Mouse (Mus musculus) urinary bladder, adult 18-20 months (tissue): ENCODE measurements around the gene Plek.

Experiments used
- DNase-seq, 2 experiments: peaks; one replicate each; pipeline ENCODE4 v3.0.0; 2022; ENCODE audit warnings: low spot score in 2 of 2, mixed read lengths in 2 of 2

Plek gene

DNA sequence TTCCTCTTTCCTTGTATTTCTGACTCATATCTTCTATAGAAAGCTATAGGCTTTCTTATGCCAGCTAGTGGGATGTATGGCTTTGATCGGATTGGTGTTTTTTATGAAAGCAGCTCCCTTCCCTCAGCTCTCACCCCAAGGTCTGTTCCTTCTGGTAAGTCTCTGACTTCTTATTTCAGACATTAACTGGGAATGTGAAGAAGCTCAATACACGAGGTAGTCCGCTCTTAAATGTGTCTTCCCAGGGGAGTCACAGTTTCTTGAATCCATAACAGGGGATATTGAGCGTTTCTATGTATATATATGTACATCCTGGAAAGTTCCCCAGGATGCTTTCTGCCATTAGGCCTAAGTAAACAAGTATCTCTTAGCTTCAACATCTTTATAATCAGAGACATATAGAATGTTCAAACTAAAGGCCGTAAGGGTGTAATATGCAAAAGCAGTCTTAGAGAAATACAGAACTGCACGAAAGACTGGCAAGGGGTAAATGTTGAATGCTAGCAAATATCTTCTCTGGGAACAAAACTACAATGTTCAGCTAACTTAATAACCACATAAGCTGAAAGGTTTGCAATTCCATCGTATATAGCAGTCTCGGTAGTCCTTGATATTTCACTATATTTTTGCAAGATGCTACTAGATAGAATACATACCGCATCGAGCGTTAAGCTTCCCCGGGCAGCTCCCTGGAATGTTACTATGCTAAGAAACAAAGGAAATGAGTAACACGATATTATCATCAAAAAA, 101.8 kb downstream of the Plek start:
- DNase-seq, result no peak

GRCm38 (mm10) chr11:16948756-16949155, 103.4 kb downstream of the Plek start:
- DNase-seq, result no peak

- DNase-seq, result no peak
These were observed 109.2 kb downstream of the Plek start for GRCm38 (mm10) chr11:16943016-16943415.

- no peak for DNase-seq
These were observed 110.2 kb downstream of the Plek start for GRCm38 (mm10) chr11:16941973-16942452.

DNA sequence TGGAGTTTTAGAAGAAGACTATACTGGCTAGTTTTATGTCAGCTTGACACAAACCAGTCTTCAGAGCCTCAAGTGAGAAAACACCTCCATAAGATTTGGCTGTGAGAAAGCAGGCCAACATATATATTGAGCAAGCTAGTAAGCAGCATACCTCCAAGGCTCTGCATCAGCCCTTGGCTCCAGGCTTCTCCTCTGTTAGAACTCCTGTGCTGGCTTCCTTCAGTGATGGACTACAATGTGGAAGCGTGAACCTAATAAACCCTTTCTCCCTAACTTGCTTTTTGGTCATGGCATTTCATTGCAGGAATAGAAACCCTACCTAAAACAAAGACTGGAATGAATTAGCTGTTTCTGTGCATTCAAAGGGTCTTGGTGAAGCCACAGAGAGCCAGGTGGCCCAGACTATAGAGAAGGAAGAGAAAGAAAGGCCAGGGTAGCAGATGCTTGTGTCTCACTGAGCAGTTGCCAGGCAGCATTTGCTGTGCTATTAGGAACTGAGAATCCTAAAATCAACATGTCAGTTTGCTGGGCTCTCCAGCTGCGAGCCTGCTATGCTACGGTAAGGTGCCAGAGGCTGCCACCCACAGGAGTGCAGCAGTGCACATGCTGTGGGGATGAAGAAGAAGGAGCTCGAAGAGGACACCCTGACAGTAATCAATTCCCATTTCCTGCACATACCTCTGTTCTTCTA, 110.9 kb downstream of the Plek start:
- DNase-seq, result no peak

- DNase-seq, result no peak
These were observed 116.5 kb downstream of the Plek start for GRCm38 (mm10) chr11:16935577-16936236.

DNA sequence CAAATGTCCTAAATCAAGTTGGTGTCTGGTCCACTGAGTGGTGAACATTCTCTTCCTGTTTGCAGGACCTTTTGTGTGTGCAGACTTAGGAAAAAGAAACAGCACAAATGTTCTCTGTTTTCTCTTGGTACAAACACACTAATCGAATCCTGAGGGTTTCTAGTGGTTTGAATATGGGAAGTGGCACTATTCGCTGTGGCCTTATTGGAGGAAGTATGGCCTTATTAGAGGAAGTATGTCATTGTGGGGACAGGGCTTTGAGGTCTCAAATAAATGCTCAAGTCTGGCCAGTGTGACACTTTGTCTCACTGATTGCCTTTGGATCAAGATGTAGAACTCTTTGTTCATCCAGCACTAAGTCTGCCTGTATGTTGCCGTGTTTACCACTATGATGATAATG, 120.0 kb downstream of the Plek start:
- DNase-seq, result no peak
